10 mouse cellular contexts compared by ENCODE assay signal in the genomic region with DNA sequence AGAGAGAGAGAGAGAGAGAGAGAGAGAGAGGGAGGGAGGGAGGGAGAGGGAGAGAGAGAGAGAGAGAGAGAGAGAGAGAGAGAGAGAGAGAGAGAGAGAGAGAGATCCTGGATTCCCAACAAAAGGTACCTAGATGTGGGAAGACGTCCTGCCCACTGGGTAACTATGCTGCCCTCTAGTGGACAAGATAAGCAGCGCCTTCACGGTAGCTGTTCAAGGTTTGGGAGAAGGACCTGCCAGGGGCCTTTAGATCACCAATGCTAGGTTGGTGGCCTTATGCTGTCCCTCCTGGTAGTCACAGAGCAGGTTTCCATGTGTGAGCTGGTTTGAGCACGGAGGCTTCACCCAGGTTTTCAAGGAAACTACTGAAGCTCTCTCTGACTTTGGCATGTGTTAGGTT. TPM values are rescaled to one million over a fixed set of nuclear protein-coding genes. Genes with fewer than 3 reads are reported as not detected.
DNase-seq lines count a peak whose midpoint lies in the region; ATAC-seq and TF ChIP-seq lines count a peak whose summit lies in the region.
"Had no signal": no experiment of that assay in that cellular context is flagged by ENCODE, and none has a peak within 500 bp of the region (broad histone marks: within the 10 kb centered on the region; RNA-seq: fewer than 3 reads in every experiment).

No protein-coding gene starts in this region.

- peaks cover 25% of the 10 kb centered on the region for H3K27me3 ChIP-seq in intestine, embryonic 14.5 days (replicated peaks; ENCODE audit: control insufficient read depth, insufficient read depth, low read length)
- H3K27me3 ChIP-seq in intestine, embryonic 15.5 days (replicated peaks) = peaks cover 19% of the 10 kb centered on the region

- no peak overlapping the region for H3K27ac ChIP-seq in intestine, embryonic 14.5 days (ENCODE audit: low read depth)
- no peak overlapping the region for H3K27ac ChIP-seq in intestine, embryonic 15.5 days
- no peak overlapping the region for H3K27ac ChIP-seq in ES-E14 (ENCODE audit: insufficient read depth, low read depth, low read length, poor library complexity, severe bottlenecking)
- H3K27ac ChIP-seq in left cerebral cortex, adult 2 months = no peak overlapping the region
- H3K27ac ChIP-seq in olfactory bulb, adult 2 months (ENCODE audit: insufficient read depth, low read depth, low read length) = no peak overlapping the region

- TF ChIP-seq POLR2A in olfactory bulb, adult 2 months (IDR thresholded peaks at IDR 0.05; ENCODE audit: insufficient read depth, low read depth, low read length) = no peak

- ATAC-seq in intestine, embryonic 14.5 days (replicated peaks; ENCODE audit: low FRiP score, low TSS enrichment, low read depth) = no peak
- ATAC-seq in intestine, embryonic 15.5 days = no peak
- peak; percentile 62; the same call in 1 of the 2 replicates for ATAC-seq in frontal cortex, adult (ENCODE audit: low TSS enrichment)

- intact Hi-C loops in left cerebral cortex, adult 2 months (cut with DNase I) = loop anchor here (1.0 to 10.0 kb wide), 2 partner anchors 353 to 469 kb away; no protein-coding TSS in a partner anchor

- H3K9me3 ChIP-seq in intestine, embryonic 14.5 days (ENCODE audit: control insufficient read depth, low read length) = no peaks in the 10 kb centered on the region
- no peaks in the 10 kb centered on the region for H3K9me3 ChIP-seq in intestine, embryonic 15.5 days
- H3K9me3 ChIP-seq in ES-E14 (ENCODE audit: control insufficient read depth, insufficient read depth, low read depth, low read length) = no peaks in the 10 kb centered on the region
- H3K9me3 ChIP-seq: megakaryocyte, embryonic 14.5 days had no signal

- H3K4me2 ChIP-seq in intestine, embryonic 14.5 days (ENCODE audit: low read length) = no peak overlapping the region
- no peak overlapping the region for H3K4me2 ChIP-seq in intestine, embryonic 15.5 days (replicated peaks)

- peaks cover 3% of the 10 kb centered on the region; the same call in 1 of the 2 replicates for H3K4me1 ChIP-seq in intestine, embryonic 14.5 days (replicated peaks; ENCODE audit: control insufficient read depth, insufficient read depth, low read length)
- H3K4me1 ChIP-seq in intestine, embryonic 15.5 days (replicated peaks) = 0 out of 2 replicates have a peak, but pooled peaks cover 5% of the 10 kb centered on the region
- no peaks in the 10 kb centered on the region for H3K4me1 ChIP-seq in ES-E14 (ENCODE audit: control insufficient read depth in 2 of 2, insufficient read depth in 2 of 2, low read length in 2 of 2, poor library complexity in 1 of 2)
- H3K4me1 ChIP-seq in olfactory bulb, adult 2 months (ENCODE audit: control insufficient read depth, insufficient read depth, low read length) = peaks cover 6% of the 10 kb centered on the region; the same call in 1 of the 2 replicates

- no peak overlapping the region for H3K4me3 ChIP-seq in intestine, embryonic 14.5 days (ENCODE audit: low read depth, low read length)
- H3K4me3 ChIP-seq in intestine, embryonic 15.5 days (replicated peaks) = no peak overlapping the region
- no peak overlapping the region for H3K4me3 ChIP-seq in ES-E14 (ENCODE audit: insufficient read depth in 1 of 2, low read depth in 1 of 2, low read length in 2 of 2, poor library complexity in 1 of 2, severe bottlenecking in 1 of 2)
- H3K4me3 ChIP-seq in left cerebral cortex, adult 2 months = no peak overlapping the region
- no peak overlapping the region for H3K4me3 ChIP-seq in olfactory bulb, adult 2 months (ENCODE audit: insufficient read depth, low read depth, low read length)
- H3K4me3 ChIP-seq: erythroblast, embryonic 14.5 days; megakaryocyte, embryonic 14.5 days had no signal

- peak; percentile 80 for DNase-seq in intestine, embryonic 14.5 days (ENCODE audit: low spot score)
- peak; percentile 58 for DNase-seq in ES-E14 (ENCODE audit: low read depth, low spot score)
- DNase-seq in c-Kit-negative CD71-positive TER-119-positive erythroid progenitor cells, embryonic 14.5 days (ENCODE audit: low read depth, low spot score) = peak; percentile 31
- DNase-seq in left cerebral cortex, adult 2 months (ENCODE audit: extremely low spot score in 1 of 2, low spot score in 2 of 2) = peak; percentile 44 to 62
- DNase-seq in thymus, postnatal 25 days = peak; percentile 47

- TF ChIP-seq CTCF in left cerebral cortex, adult 2 months (IDR thresholded peaks at IDR 0.05) = peak; percentile 73
- 0 out of 2 replicates have a peak, but pooled peaks have one; percentile 18 for TF ChIP-seq CTCF in olfactory bulb, adult 2 months (IDR thresholded peaks at IDR 0.05; ENCODE audit: insufficient read depth, low read depth, low read length)

- H3K9ac ChIP-seq in intestine, embryonic 14.5 days (ENCODE audit: low read length) = no peak overlapping the region
- no peak overlapping the region for H3K9ac ChIP-seq in intestine, embryonic 15.5 days
- no peak overlapping the region for H3K9ac ChIP-seq in ES-E14 (ENCODE audit: insufficient read depth, low read depth, low read length, poor library complexity, severe bottlenecking)

- 3% methylated on average over 4 of the region's 4 CpGs for WGBS in intestine, embryonic 14.5 days
- 7% methylated on average over 4 of the region's 4 CpGs for WGBS in intestine, embryonic 15.5 days
- 13% methylated on average over 4 of the region's 4 CpGs for WGBS in olfactory bulb, adult 2 months

- in situ Hi-C loops in ES-E14 (cut with MboI; ENCODE audit: low sequenced_read_pairs in 2 of 2, unreplicated experiment in 2 of 2) = no loop called here

- H3K36me3 ChIP-seq in intestine, embryonic 14.5 days (ENCODE audit: control insufficient read depth, insufficient read depth, low read length) = no peaks in the 10 kb centered on the region
- H3K36me3 ChIP-seq in intestine, embryonic 15.5 days = no peaks in the 10 kb centered on the region
- no peaks in the 10 kb centered on the region for H3K36me3 ChIP-seq in ES-E14 (ENCODE audit: control insufficient read depth, insufficient read depth, low read length, poor library complexity, severe bottlenecking)

TF ChIP-seq in ES-E14, 5 proteins besides CTCF, POLR2A, EP300 and RAD21:
- TF ChIP-seq ZC3H11A (IDR thresholded peaks at IDR 0.05; ENCODE audit: borderline replicate concordance, low read depth, low read length) = 0 out of 2 replicates have a peak, but pooled peaks have one; percentile 32
- TF ChIP-seq CHD2 (IDR thresholded peaks at IDR 0.05; ENCODE audit: low read depth, low read length) = no peak

RNA-seq across cellular contexts. Expression of a gene that starts 39.4 kb away (rescaled TPM):
- 0.12 and 0.30 TPM in 2 replicates for polyA plus RNA-seq in intestine, embryonic 14.5 days (2014; fragmentation: Nextera tagmentation; extraction: Ambion mirVana)
- 0.10 TPM in 1 of 2 replicates, not detected in the other for polyA plus RNA-seq in intestine, embryonic 15.5 days (2015; fragmentation: Nextera tagmentation; extraction: Ambion mirVana)
- 0.22 and 0.26 TPM in 2 replicates for total RNA-seq in ES-E14 (2012; rRNA removed)
- total RNA-seq in left cerebral cortex, adult 2 months (2021) = 1 to 10 TPM; 2.1 to 3.5 TPM
- polyA plus RNA-seq in olfactory bulb, adult 2 months (2012; ENCODE audit: insufficient read depth, insufficient read length, low replicate concordance, missing spikeins) = not detected in 2 replicates
- polyA plus RNA-seq: erythroblast, embryonic 14.5 days had no signal
